Mouse (Mus musculus) inflammation-experienced regulatory T-cells, adult 16 weeks (primary cell): ENCODE data around the gene Phf21b. TPM values are rescaled to one million over a fixed set of nuclear protein-coding genes. Genes with fewer than 3 reads are reported as not detected.

Experiments
- polyA plus RNA-seq: library from polyadenylated mRNA; unstranded; fragments of 100-300 nt; shearing (Covaris generic); gene quantifications from one replicate; pipeline ENCODE4 v1.2.1, GENCODE M21; 2017

Gene Phf21b
- 1.6 TPM for polyA plus RNA-seq

GRCm38 (mm10) chr15:84856006-84856995, at the start of gene Phf21b:
Gene Phf21b (minus strand): TSS chr15:84856049.

Other genes starting within 250 kb of the Phf21b start
- 0.62 TPM for gene Prr5, start 186.4 kb downstream of the Phf21b start, polyA plus RNA-seq
- not detected for gene Arhgap8, start 136.0 kb downstream of the Phf21b start, polyA plus RNA-seq
- gene Gm29666, start 64.0 kb upstream of the Phf21b start, polyA plus RNA-seq, result 0.35 TPM
- gene Nup50, start 67.4 kb upstream of the Phf21b start, polyA plus RNA-seq, result 44.8 TPM
- 2.3 TPM for gene 5031439G07Rik, start 132.5 kb upstream of the Phf21b start, polyA plus RNA-seq
- not detected for gene Upk3a, start 161.1 kb upstream of the Phf21b start, polyA plus RNA-seq
- gene Fam118a, start 172.9 kb upstream of the Phf21b start, polyA plus RNA-seq, result 55.2 TPM